Mouse (Mus musculus): ENCODE measurements around the gene Mdn1. TPM values are rescaled to one million over a fixed set of nuclear protein-coding genes. Genes with fewer than 3 reads are reported as not detected.

The Mdn1 gene
- 143 and 146 TPM in 2 replicates for total RNA-seq (2012; rRNA removed)

DNA sequence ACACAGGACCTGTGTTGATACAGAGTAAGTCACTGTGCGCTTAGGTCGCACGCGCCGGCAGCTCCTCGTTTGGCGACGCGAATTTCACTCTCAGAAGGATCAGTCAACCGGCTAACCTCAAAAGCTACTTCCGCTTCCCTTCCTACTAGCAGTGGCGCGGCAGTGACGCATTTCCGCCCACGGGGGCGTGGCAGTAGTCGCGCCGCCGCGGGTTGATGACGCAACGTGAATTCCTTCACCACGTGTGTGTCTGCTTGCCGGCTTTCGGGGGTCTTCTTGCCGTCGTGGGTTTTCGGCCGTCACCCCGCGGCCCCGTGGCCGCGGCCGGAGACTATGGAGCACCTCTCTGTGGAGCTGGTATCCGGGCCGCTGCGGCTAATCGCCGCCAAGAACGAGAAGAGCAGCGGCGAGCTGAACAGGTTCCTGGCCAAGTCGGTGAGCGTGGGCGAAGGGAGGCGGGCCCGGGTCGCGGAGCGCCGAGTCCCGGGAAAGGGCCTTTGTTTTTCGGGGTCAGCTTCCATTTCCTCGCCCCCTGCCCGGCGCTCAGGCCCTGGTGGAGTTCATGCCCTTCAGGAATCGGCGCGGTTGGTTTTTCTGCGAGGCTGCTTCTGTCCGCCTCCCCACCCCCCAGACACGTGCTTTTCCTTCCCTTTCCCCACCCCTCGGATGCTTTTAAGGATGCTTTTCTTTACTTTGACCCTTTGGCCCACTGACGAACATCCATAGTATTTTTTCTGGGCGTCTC is at the start of gene Mdn1:
Gene Mdn1, plus strand, starts transcription at position 202 of the 745 bp plus-strand sequence.
- H3K36me3 ChIP-seq (ENCODE audit: control insufficient read depth, insufficient read depth, low read length, poor library complexity, severe bottlenecking): peaks cover 11% of the 10 kb centered on the region
- in situ Hi-C loops (cut with MboI; ENCODE audit: low sequenced_read_pairs in 2 of 2, unreplicated experiment in 2 of 2): no loop called here

DNA sequence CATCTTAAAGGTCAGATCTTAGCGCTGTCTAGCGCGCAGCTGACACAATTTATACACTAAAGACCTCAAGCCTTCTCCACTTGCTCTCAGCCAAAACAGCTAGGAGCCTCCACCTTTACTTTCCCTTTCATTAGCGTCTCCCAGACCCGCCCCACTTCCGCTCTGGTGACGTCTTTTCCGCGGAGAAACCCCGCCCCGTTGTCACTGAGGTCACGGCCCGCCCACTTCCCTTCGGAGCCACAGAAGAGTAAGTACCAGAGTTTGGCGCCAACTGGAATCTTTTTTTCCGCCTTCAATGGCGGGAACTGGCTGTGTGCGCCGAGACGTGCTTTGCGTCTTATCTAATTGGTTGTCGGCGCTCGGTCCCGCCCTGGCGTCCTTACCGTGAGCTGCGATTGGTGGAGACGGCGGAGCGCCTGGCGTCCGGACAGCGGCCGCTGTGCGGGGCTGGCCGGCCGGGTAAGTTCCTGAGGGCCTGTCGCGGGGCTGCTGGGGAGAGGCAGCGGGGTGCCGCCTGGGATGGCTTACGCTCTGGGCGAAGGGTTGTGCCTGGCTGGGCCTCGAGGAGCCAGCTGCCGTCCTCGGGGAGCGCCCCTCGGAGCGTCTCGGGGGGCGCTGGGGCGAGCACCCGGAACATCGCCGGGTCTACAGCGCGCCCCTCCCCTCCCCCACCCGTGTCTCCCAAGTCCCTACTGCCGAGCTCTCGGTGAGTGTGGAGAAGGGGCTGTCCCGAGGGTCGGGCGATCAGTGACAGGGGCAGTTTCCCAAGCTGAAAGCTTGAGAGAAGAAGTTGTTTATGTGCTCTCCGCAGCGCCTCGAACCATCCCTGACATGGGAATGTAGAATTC is 41.7 kb upstream of the Mdn1 start, which contains the start of gene Casp8ap2:
Gene Casp8ap2, plus strand, starts transcription at position 418 of the 848 bp plus-strand sequence.
- in situ Hi-C loops (cut with MboI; ENCODE audit: low sequenced_read_pairs in 2 of 2, unreplicated experiment in 2 of 2): no loop called here
- DNase-seq (ENCODE audit: low read depth, low spot score): peak; percentile 98
- H3K4me3 ChIP-seq (ENCODE audit: insufficient read depth in 1 of 2, low read depth in 1 of 2, low read length in 2 of 2, poor library complexity in 1 of 2, severe bottlenecking in 1 of 2): peak within 1 kb of the TSS; percentile 97 to 98

More for the DNA sequence above, at the start of gene Mdn1:
- peak; percentile 86 for DNase-seq (ENCODE audit: low read depth, low spot score)
- peak within 1 kb of the TSS; percentile 96 for H3K9ac ChIP-seq (ENCODE audit: insufficient read depth, low read depth, low read length, poor library complexity, severe bottlenecking)
- TF ChIP-seq HCFC1 (IDR thresholded peaks at IDR 0.05; ENCODE audit: borderline replicate concordance, insufficient read depth, low read length) (peak; percentile 83; the same call in 1 of the 2 replicates), MAFK (IDR thresholded peaks at IDR 0.05; ENCODE audit: insufficient read depth, low read depth, low read length) (0 out of 2 replicates have a peak, but pooled peaks have one; percentile 2), ZNF384 (IDR thresholded peaks at IDR 0.05; ENCODE audit: low read depth, low read length) (no peak), ZC3H11A (IDR thresholded peaks at IDR 0.05; ENCODE audit: borderline replicate concordance, low read depth, low read length) (0 out of 2 replicates have a peak, but pooled peaks have one; percentile 1), CHD2 (IDR thresholded peaks at IDR 0.05; ENCODE audit: low read depth, low read length) (no peak)
- H3K27ac ChIP-seq (ENCODE audit: insufficient read depth, low read depth, low read length, poor library complexity, severe bottlenecking): peak within 1 kb of the TSS; percentile 86
- peaks cover 0 to 2% of the 10 kb centered on the region in 2 experiments; a peak in 1 of 4 replicates for H3K4me1 ChIP-seq (ENCODE audit: control insufficient read depth in 2 of 2, insufficient read depth in 2 of 2, low read length in 2 of 2, poor library complexity in 1 of 2)
- H3K9me3 ChIP-seq (ENCODE audit: control insufficient read depth, insufficient read depth, low read depth, low read length): no peaks in the 10 kb centered on the region
- peak within 1 kb of the TSS; percentile 87 to 99 for H3K4me3 ChIP-seq (ENCODE audit: insufficient read depth in 1 of 2, low read depth in 1 of 2, low read length in 2 of 2, poor library complexity in 1 of 2, severe bottlenecking in 1 of 2)

DNA sequence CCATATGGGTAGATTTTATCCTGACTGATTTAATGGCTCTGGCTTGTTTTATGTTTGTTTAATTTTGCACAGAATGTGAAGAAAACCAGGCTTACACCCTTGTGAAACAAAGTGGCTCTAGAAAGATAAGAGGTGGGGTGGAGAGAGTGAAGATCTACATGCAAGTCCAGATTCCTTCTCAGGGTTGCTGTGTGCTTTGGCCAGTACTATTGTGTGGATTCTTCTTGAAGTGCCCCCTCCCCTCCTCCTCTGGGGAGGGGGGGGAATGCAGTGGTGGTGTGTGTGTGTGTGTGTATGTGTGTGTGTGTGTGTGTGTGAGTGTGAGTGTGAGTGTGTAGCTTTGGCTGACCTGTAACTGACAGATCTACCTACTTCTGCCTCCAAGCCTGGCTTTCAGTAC is 35.3 kb upstream of the Mdn1 start:
- H3K9me3 ChIP-seq (ENCODE audit: control insufficient read depth, insufficient read depth, low read depth, low read length): no peaks in the 10 kb centered on the region
- peaks cover 4% of the 10 kb centered on the region; the same call in 1 of the 2 replicates for H3K36me3 ChIP-seq (ENCODE audit: control insufficient read depth, insufficient read depth, low read length, poor library complexity, severe bottlenecking)
- no peaks in the 10 kb centered on the region for H3K4me1 ChIP-seq (ENCODE audit: control insufficient read depth in 2 of 2, insufficient read depth in 2 of 2, low read length in 2 of 2, poor library complexity in 1 of 2)
- no peak overlapping the region for H3K9ac ChIP-seq (ENCODE audit: insufficient read depth, low read depth, low read length, poor library complexity, severe bottlenecking)
- H3K27ac ChIP-seq (ENCODE audit: insufficient read depth, low read depth, low read length, poor library complexity, severe bottlenecking): no peak overlapping the region
- in situ Hi-C loops (cut with MboI; ENCODE audit: low sequenced_read_pairs in 2 of 2, unreplicated experiment in 2 of 2): no loop called here
- H3K4me3 ChIP-seq (ENCODE audit: insufficient read depth in 1 of 2, low read depth in 1 of 2, low read length in 2 of 2, poor library complexity in 1 of 2, severe bottlenecking in 1 of 2): no peak overlapping the region
- DNase-seq (ENCODE audit: low read depth, low spot score): no peak
- no peak for TF ChIP-seq ZNF384 (IDR thresholded peaks at IDR 0.05; ENCODE audit: low read depth, low read length)
- no peak for TF ChIP-seq MAFK (IDR thresholded peaks at IDR 0.05; ENCODE audit: insufficient read depth, low read depth, low read length)
- no peak for TF ChIP-seq ZC3H11A (IDR thresholded peaks at IDR 0.05; ENCODE audit: borderline replicate concordance, low read depth, low read length)
- TF ChIP-seq HCFC1 (IDR thresholded peaks at IDR 0.05; ENCODE audit: borderline replicate concordance, insufficient read depth, low read length): no peak
- no peak for TF ChIP-seq CHD2 (IDR thresholded peaks at IDR 0.05; ENCODE audit: low read depth, low read length)

More for the DNA sequence above, 41.7 kb upstream of the Mdn1 start, which contains the start of gene Casp8ap2:
- TF ChIP-seq ZNF384 (IDR thresholded peaks at IDR 0.05; ENCODE audit: low read depth, low read length) (peak; percentile 79), HCFC1 (IDR thresholded peaks at IDR 0.05; ENCODE audit: borderline replicate concordance, insufficient read depth, low read length) (0 out of 2 replicates have a peak, but pooled peaks have one; percentile 27), CHD2 (IDR thresholded peaks at IDR 0.05; ENCODE audit: low read depth, low read length) (peak; percentile 51; the same call in 1 of the 2 replicates), MAFK (IDR thresholded peaks at IDR 0.05; ENCODE audit: insufficient read depth, low read depth, low read length) (no peak), ZC3H11A (IDR thresholded peaks at IDR 0.05; ENCODE audit: borderline replicate concordance, low read depth, low read length) (no peak)
- H3K9ac ChIP-seq (ENCODE audit: insufficient read depth, low read depth, low read length, poor library complexity, severe bottlenecking): peak within 1 kb of the TSS; percentile 98
- peak within 1 kb of the TSS; percentile 83 for H3K27ac ChIP-seq (ENCODE audit: insufficient read depth, low read depth, low read length, poor library complexity, severe bottlenecking)
- no peaks in the 10 kb centered on the region for H3K9me3 ChIP-seq (ENCODE audit: control insufficient read depth, insufficient read depth, low read depth, low read length)
- peaks cover 4% of the 10 kb centered on the region; the same call in 1 of the 2 replicates for H3K36me3 ChIP-seq (ENCODE audit: control insufficient read depth, insufficient read depth, low read length, poor library complexity, severe bottlenecking)
- 0 out of 4 replicates have a peak, but pooled peaks cover 0 to 3% of the 10 kb centered on the region in 2 experiments for H3K4me1 ChIP-seq (ENCODE audit: control insufficient read depth in 2 of 2, insufficient read depth in 2 of 2, low read length in 2 of 2, poor library complexity in 1 of 2)

DNA sequence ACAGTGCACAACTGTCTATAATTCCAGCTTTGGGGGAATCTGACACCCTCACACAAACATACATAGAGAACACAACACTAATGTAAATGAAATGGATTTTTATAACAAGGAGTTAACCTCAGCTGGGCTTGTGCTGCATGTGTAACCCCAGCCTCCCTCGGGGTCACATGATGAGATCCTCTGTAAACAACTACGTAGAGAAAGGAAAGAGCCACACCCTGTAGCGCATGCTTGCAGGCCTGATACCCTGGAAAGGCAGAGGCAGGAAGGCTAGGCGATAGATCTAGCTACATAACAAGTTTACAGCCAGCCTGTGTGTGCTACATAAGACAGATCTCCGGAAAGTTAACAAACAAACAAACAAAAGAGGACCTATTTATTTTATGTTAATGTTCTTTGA is 5.2 kb upstream of the Mdn1 start:
- peaks cover 10% of the 10 kb centered on the region; the same call in 1 of the 2 replicates for H3K36me3 ChIP-seq (ENCODE audit: control insufficient read depth, insufficient read depth, low read length, poor library complexity, severe bottlenecking)
- TF ChIP-seq MAFK (IDR thresholded peaks at IDR 0.05; ENCODE audit: insufficient read depth, low read depth, low read length): no peak
- TF ChIP-seq HCFC1 (IDR thresholded peaks at IDR 0.05; ENCODE audit: borderline replicate concordance, insufficient read depth, low read length): no peak
- TF ChIP-seq CHD2 (IDR thresholded peaks at IDR 0.05; ENCODE audit: low read depth, low read length): no peak
- no peak for TF ChIP-seq ZC3H11A (IDR thresholded peaks at IDR 0.05; ENCODE audit: borderline replicate concordance, low read depth, low read length)
- no peak for TF ChIP-seq ZNF384 (IDR thresholded peaks at IDR 0.05; ENCODE audit: low read depth, low read length)
- in situ Hi-C loops (cut with MboI; ENCODE audit: low sequenced_read_pairs in 2 of 2, unreplicated experiment in 2 of 2): no loop called here

More for the DNA sequence above, 5.2 kb upstream of the Mdn1 start:
- Histone ChIP-seq H3K9me3 (ENCODE audit: control insufficient read depth, insufficient read depth, low read depth, low read length) (no peaks in the 10 kb centered on the region), H3K4me1 (ENCODE audit: control insufficient read depth in 2 of 2, insufficient read depth in 2 of 2, low read length in 2 of 2, poor library complexity in 1 of 2) (no peaks in the 10 kb centered on the region), H3K9ac (ENCODE audit: insufficient read depth, low read depth, low read length, poor library complexity, severe bottlenecking) (no peak overlapping the region), H3K27ac (ENCODE audit: insufficient read depth, low read depth, low read length, poor library complexity, severe bottlenecking) (no peak overlapping the region), H3K4me3 (ENCODE audit: insufficient read depth in 1 of 2, low read depth in 1 of 2, low read length in 2 of 2, poor library complexity in 1 of 2, severe bottlenecking in 1 of 2) (no peak overlapping the region)
- peak; percentile 19 for DNase-seq (ENCODE audit: low read depth, low spot score)
